Mouse (Mus musculus): ENCODE data around the gene Dctn2. TPM values are rescaled to one million over a fixed set of nuclear protein-coding genes. Genes with fewer than 3 reads are reported as not detected.
A peak's percentile ranks its signal among the peaks of the same experiment; 100 is the strongest.

Dctn2 gene
- 100 to 1,000 TPM; 143 to 159 TPM for total RNA-seq (2021)
- long read RNA-seq, experiment 1, transcript Dctn2-201 (14 exons, 1,784 nt) = major isoform, 45 of 134 reads
- long read RNA-seq, experiment 1, partial matches to known transcripts = 3 of 134 reads
- long read RNA-seq, experiment 1, other reads (novel, unspliced or antisense) = 86 of 134 reads
- long read RNA-seq, experiment 2, transcript Dctn2-201 (14 exons, 1,784 nt) = major isoform, 203 of 451 reads
- long read RNA-seq, experiment 2, partial matches to known transcripts = 15 of 451 reads
- long read RNA-seq, experiment 2, other reads (novel, unspliced or antisense) = 232 of 451 reads

GRCm38 (mm10) chr10:127266112-127267091 is at the start of gene Dctn2:
Gene Dctn2, plus strand, starts transcription at chr10:127266368.
- DNase-seq (ENCODE audit: low spot score in 2 of 2) = peak; percentile 87 to 88

GRCm38 (mm10) chr10:127216456-127216855 is 49.7 kb upstream of the Dctn2 start:
- DNase-seq (ENCODE audit: low spot score in 2 of 2) = no peak

GRCm38 (mm10) chr10:127217177-127217576 is 49.0 kb upstream of the Dctn2 start:
- DNase-seq (ENCODE audit: low spot score in 2 of 2) = no peak

GRCm38 (mm10) chr10:127218339-127218738 is 47.8 kb upstream of the Dctn2 start:
- no peak for DNase-seq (ENCODE audit: low spot score in 2 of 2)

GRCm38 (mm10) chr10:127225213-127225612 is 41.0 kb upstream of the Dctn2 start:
- no peak for DNase-seq (ENCODE audit: low spot score in 2 of 2)

- no peak for DNase-seq (ENCODE audit: low spot score in 2 of 2)
Observed at GRCm38 (mm10) chr10:127225732-127226131, 40.4 kb upstream of the Dctn2 start.

- peak in 1 of 2 experiments; percentile 21 for DNase-seq (ENCODE audit: low spot score in 2 of 2)
Observed at GRCm38 (mm10) chr10:127226318-127226895, 39.8 kb upstream of the Dctn2 start.

GRCm38 (mm10) chr10:127227163-127227562 is 39.0 kb upstream of the Dctn2 start:
- DNase-seq (ENCODE audit: low spot score in 2 of 2) = no peak

GRCm38 (mm10) chr10:127228897-127229296 is 37.3 kb upstream of the Dctn2 start:
- DNase-seq (ENCODE audit: low spot score in 2 of 2) = peak in 1 of 2 experiments; percentile 30

GRCm38 (mm10) chr10:127230693-127231092 is 35.5 kb upstream of the Dctn2 start:
- DNase-seq (ENCODE audit: low spot score in 2 of 2) = no peak

GRCm38 (mm10) chr10:127231741-127232140 is 34.4 kb upstream of the Dctn2 start:
- DNase-seq (ENCODE audit: low spot score in 2 of 2) = no peak

- no peak for DNase-seq (ENCODE audit: low spot score in 2 of 2)
Observed at GRCm38 (mm10) chr10:127233141-127233540, 33.0 kb upstream of the Dctn2 start.

GRCm38 (mm10) chr10:127236541-127236940 is 29.6 kb upstream of the Dctn2 start:
- no peak for DNase-seq (ENCODE audit: low spot score in 2 of 2)

- no peak for DNase-seq (ENCODE audit: low spot score in 2 of 2)
Observed at GRCm38 (mm10) chr10:127238241-127238824, 27.8 kb upstream of the Dctn2 start.

GRCm38 (mm10) chr10:127250810-127251209 is 15.4 kb upstream of the Dctn2 start:
- no peak for DNase-seq (ENCODE audit: low spot score in 2 of 2)

GRCm38 (mm10) chr10:127255625-127256345 is 10.4 kb upstream of the Dctn2 start:
- peak; percentile 27 to 37 for DNase-seq (ENCODE audit: low spot score in 2 of 2)

- DNase-seq (ENCODE audit: low spot score in 2 of 2) = no peak
Observed at GRCm38 (mm10) chr10:127257790-127258189, 8.4 kb upstream of the Dctn2 start.

GRCm38 (mm10) chr10:127258489-127258888 is 7.7 kb upstream of the Dctn2 start:
- no peak for DNase-seq (ENCODE audit: low spot score in 2 of 2)

GRCm38 (mm10) chr10:127261706-127262547 is 4.2 kb upstream of the Dctn2 start:
- DNase-seq (ENCODE audit: low spot score in 2 of 2) = no peak

Data from adrenal gland, adult 18-20 months (tissue).